Mouse (Mus musculus): Measurements from ENCODE around the gene Hadhb. TPM values are rescaled to one million over a fixed set of nuclear protein-coding genes. Genes with fewer than 3 reads are reported as not detected.

The Hadhb gene
- total and polyA plus RNA-seq, 3 experiments, result 51.3 to 108 (median 61.4) TPM

GRCm38 (mm10) chr5:30132173-30132572, 22.9 kb upstream of the Hadhb start:
- H3K36me3 ChIP-seq (replicated peaks), result peaks cover 91% of the 10 kb centered on the region
- no peak for ATAC-seq (ENCODE audit: extremely low read depth, insufficient number of reproducible peaks, low FRiP score, poor library complexity, severe bottlenecking)
- no peak for DNase-seq (ENCODE audit: low spot score)
- H3K4me3 ChIP-seq (ENCODE audit: low read depth, low read length), result no peak overlapping the region
- no peaks in the 10 kb centered on the region for H3K9me3 ChIP-seq (replicated peaks)
- no peaks in the 10 kb centered on the region for H3K27me3 ChIP-seq (ENCODE audit: insufficient read depth, low read length)
- H3K4me1 ChIP-seq (ENCODE audit: insufficient read depth, low read depth, low read length), result no peaks in the 10 kb centered on the region
- TF ChIP-seq GATA1 (IDR thresholded peaks at IDR 0.05; ENCODE audit: borderline replicate concordance, low read length) (no peak), GATA2 (IDR thresholded peaks at IDR 0.05; ENCODE audit: borderline replicate concordance, low read depth, low read length) (no peak), TAL1 (conservative IDR thresholded peaks at IDR 0.05; ENCODE audit: low read depth, low read length) (no peak), POLR2AphosphoS5 (IDR thresholded peaks at IDR 0.05; ENCODE audit: insufficient replicate concordance, low read depth, low read length) (no peak), CTCF (IDR thresholded peaks at IDR 0.05; ENCODE audit: low read depth, low read length) (no peak)

GRCm38 (mm10) chr5:30135711-30136231, 19.3 kb upstream of the Hadhb start:
- DNase-seq (ENCODE audit: low spot score), result no peak
- Histone ChIP-seq H3K27me3 (ENCODE audit: insufficient read depth, low read length) (no peaks in the 10 kb centered on the region), H3K36me3 (replicated peaks) (peaks cover 87% of the 10 kb centered on the region), H3K9me3 (replicated peaks) (no peaks in the 10 kb centered on the region), H3K4me3 (ENCODE audit: low read depth, low read length) (no peak overlapping the region), H3K4me1 (ENCODE audit: insufficient read depth, low read depth, low read length) (no peaks in the 10 kb centered on the region)
- no peak for ATAC-seq (ENCODE audit: extremely low read depth, insufficient number of reproducible peaks, low FRiP score, poor library complexity, severe bottlenecking)
- TF ChIP-seq POLR2AphosphoS5 (IDR thresholded peaks at IDR 0.05; ENCODE audit: insufficient replicate concordance, low read depth, low read length), result no peak
- TF ChIP-seq GATA1 (IDR thresholded peaks at IDR 0.05; ENCODE audit: borderline replicate concordance, low read length), result no peak
- TF ChIP-seq CTCF (IDR thresholded peaks at IDR 0.05; ENCODE audit: low read depth, low read length), result no peak
- no peak for TF ChIP-seq GATA2 (IDR thresholded peaks at IDR 0.05; ENCODE audit: borderline replicate concordance, low read depth, low read length)
- TF ChIP-seq TAL1 (conservative IDR thresholded peaks at IDR 0.05; ENCODE audit: low read depth, low read length), result no peak

- Histone ChIP-seq H3K27me3 (ENCODE audit: insufficient read depth, low read length) (no peaks in the 10 kb centered on the region), H3K4me3 (ENCODE audit: low read depth, low read length) (no peak overlapping the region), H3K9me3 (replicated peaks) (no peaks in the 10 kb centered on the region), H3K36me3 (replicated peaks) (peaks cover 89% of the 10 kb centered on the region), H3K4me1 (ENCODE audit: insufficient read depth, low read depth, low read length) (no peaks in the 10 kb centered on the region)
- ATAC-seq (ENCODE audit: extremely low read depth, insufficient number of reproducible peaks, low FRiP score, poor library complexity, severe bottlenecking) (no peak), DNase-seq (ENCODE audit: low spot score) (no peak)
- TF ChIP-seq POLR2AphosphoS5 (IDR thresholded peaks at IDR 0.05; ENCODE audit: insufficient replicate concordance, low read depth, low read length), result no peak
- no peak for TF ChIP-seq GATA1 (IDR thresholded peaks at IDR 0.05; ENCODE audit: borderline replicate concordance, low read length)
- no peak for TF ChIP-seq TAL1 (conservative IDR thresholded peaks at IDR 0.05; ENCODE audit: low read depth, low read length)
- TF ChIP-seq CTCF (IDR thresholded peaks at IDR 0.05; ENCODE audit: low read depth, low read length), result no peak
- TF ChIP-seq GATA2 (IDR thresholded peaks at IDR 0.05; ENCODE audit: borderline replicate concordance, low read depth, low read length), result no peak
Observed at GRCm38 (mm10) chr5:30137271-30137670, 17.8 kb upstream of the Hadhb start.

GRCm38 (mm10) chr5:30138193-30138592, 16.9 kb upstream of the Hadhb start:
- Histone ChIP-seq H3K36me3 (replicated peaks) (peaks cover 90% of the 10 kb centered on the region), H3K9me3 (replicated peaks) (no peaks in the 10 kb centered on the region), H3K4me3 (ENCODE audit: low read depth, low read length) (no peak overlapping the region), H3K4me1 (ENCODE audit: insufficient read depth, low read depth, low read length) (no peaks in the 10 kb centered on the region), H3K27me3 (ENCODE audit: insufficient read depth, low read length) (no peaks in the 10 kb centered on the region)
- no peak for TF ChIP-seq CTCF (IDR thresholded peaks at IDR 0.05; ENCODE audit: low read depth, low read length)
- TF ChIP-seq GATA2 (IDR thresholded peaks at IDR 0.05; ENCODE audit: borderline replicate concordance, low read depth, low read length), result no peak
- TF ChIP-seq POLR2AphosphoS5 (IDR thresholded peaks at IDR 0.05; ENCODE audit: insufficient replicate concordance, low read depth, low read length), result no peak
- no peak for TF ChIP-seq GATA1 (IDR thresholded peaks at IDR 0.05; ENCODE audit: borderline replicate concordance, low read length)
- no peak for TF ChIP-seq TAL1 (conservative IDR thresholded peaks at IDR 0.05; ENCODE audit: low read depth, low read length)
- no peak for ATAC-seq (ENCODE audit: extremely low read depth, insufficient number of reproducible peaks, low FRiP score, poor library complexity, severe bottlenecking)
- DNase-seq (ENCODE audit: low spot score), result no peak

GRCm38 (mm10) chr5:30146526-30146925, 8.5 kb upstream of the Hadhb start:
- no peak for DNase-seq (ENCODE audit: low spot score)

GRCm38 (mm10) chr5:30148133-30148920, 6.7 kb upstream of the Hadhb start:
- no peaks in the 10 kb centered on the region for H3K27me3 ChIP-seq (ENCODE audit: insufficient read depth, low read length)
- peaks cover 68% of the 10 kb centered on the region for H3K36me3 ChIP-seq (replicated peaks)
- no peak for ATAC-seq (ENCODE audit: extremely low read depth, insufficient number of reproducible peaks, low FRiP score, poor library complexity, severe bottlenecking)
- DNase-seq (ENCODE audit: low spot score), result no peak
- no peak for TF ChIP-seq CTCF (IDR thresholded peaks at IDR 0.05; ENCODE audit: low read depth, low read length)
- TF ChIP-seq GATA2 (IDR thresholded peaks at IDR 0.05; ENCODE audit: borderline replicate concordance, low read depth, low read length), result no peak
- no peak overlapping the region for H3K4me3 ChIP-seq (ENCODE audit: low read depth, low read length)
- peaks cover 10% of the 10 kb centered on the region for H3K4me1 ChIP-seq (ENCODE audit: insufficient read depth, low read depth, low read length)
- H3K9me3 ChIP-seq (replicated peaks), result no peaks in the 10 kb centered on the region

More at GRCm38 (mm10) chr5:30146526-30146925, 8.5 kb upstream of the Hadhb start:
- Histone ChIP-seq H3K4me1 (ENCODE audit: insufficient read depth, low read depth, low read length) (peaks cover 8% of the 10 kb centered on the region), H3K36me3 (replicated peaks) (peaks cover 86% of the 10 kb centered on the region), H3K9me3 (replicated peaks) (no peaks in the 10 kb centered on the region), H3K4me3 (ENCODE audit: low read depth, low read length) (no peak overlapping the region), H3K27me3 (ENCODE audit: insufficient read depth, low read length) (no peaks in the 10 kb centered on the region)
- ATAC-seq (ENCODE audit: extremely low read depth, insufficient number of reproducible peaks, low FRiP score, poor library complexity, severe bottlenecking), result no peak
- TF ChIP-seq GATA2 (IDR thresholded peaks at IDR 0.05; ENCODE audit: borderline replicate concordance, low read depth, low read length) (no peak), CTCF (IDR thresholded peaks at IDR 0.05; ENCODE audit: low read depth, low read length) (no peak), TAL1 (conservative IDR thresholded peaks at IDR 0.05; ENCODE audit: low read depth, low read length) (no peak), GATA1 (IDR thresholded peaks at IDR 0.05; ENCODE audit: borderline replicate concordance, low read length) (no peak), POLR2AphosphoS5 (IDR thresholded peaks at IDR 0.05; ENCODE audit: insufficient replicate concordance, low read depth, low read length) (no peak)

Data from G1E (cell line).